Mouse (Mus musculus) limb, embryonic 12.5 days (tissue): ENCODE data around the gene Srpr. TPM values are rescaled to one million over a fixed set of nuclear protein-coding genes. Genes with fewer than 3 reads are reported as not detected.

Source experiments
- ATAC-seq: fragments of 200-750 bp; cut with Nextera tagmentation; 2 replicates; pipeline ENCODE4 v1.8.0; 2017; ENCODE audit warnings: low read depth, moderate TSS enrichment; ENCODE audit not compliant: insufficient number of reproducible peaks, insufficient read depth, low FRiP score, low TSS enrichment
- H3K27ac ChIP-seq: fragments of 300-500 bp; sonication (generic); 2 replicates; pipeline ENCODE4 v1.5.1; 2016; ENCODE audit warnings: mild to moderate bottlenecking, moderate library complexity
- H3K27me3 ChIP-seq: fragments of 300-500 bp; sonication (generic); 2 replicates; pipeline ENCODE4 v1.6.1; 2016; ENCODE audit warnings: mild to moderate bottlenecking, moderate library complexity
- H3K36me3 ChIP-seq: fragments of 300-500 bp; sonication (generic); 2 replicates; pipeline ENCODE4 v1.6.1; 2016; ENCODE audit warnings: mild to moderate bottlenecking, moderate library complexity
- H3K4me1 ChIP-seq: fragments of 300-500 bp; sonication (generic); replicated peaks from 2 replicates; pipeline ENCODE4 v1.6.1; 2016
- H3K4me2 ChIP-seq: fragments of 300-500 bp; sonication (generic); 2 replicates; pipeline ENCODE4 v1.6.1; 2016; ENCODE audit warnings: mild to moderate bottlenecking, moderate library complexity
- H3K4me3 ChIP-seq: fragments of 300-500 bp; sonication (generic); replicated peaks from 2 replicates; pipeline ENCODE4 v1.5.1; 2016; ENCODE audit warnings: mild to moderate bottlenecking
- H3K9ac ChIP-seq: fragments of 300-500 bp; sonication (generic); replicated peaks from 2 replicates; pipeline ENCODE4 v1.6.1; 2016; ENCODE audit warnings: mild to moderate bottlenecking, moderate library complexity
- H3K9me3 ChIP-seq: fragments of 300-500 bp; sonication (generic); 2 replicates; pipeline ENCODE4 v1.6.1; 2016; ENCODE audit warnings: mild to moderate bottlenecking, moderate library complexity
- WGBS: fragments of 180-500 bp; shearing (Covaris S2); methylation state at CpG from one replicate; pipeline ENCODE4 v1.1.7; 2016; 5-methylcytosine and 5-hydroxymethylcytosine counted together
- polyA plus RNA-seq: library from polyadenylated mRNA; unstranded; fragments of >200 nt; fragmentation: Nextera tagmentation; extraction: Ambion mirVana; gene quantifications from 2 replicates; pipeline ENCODE4 v1.2.1, GENCODE M21; 2016

Srpr gene
- polyA plus RNA-seq = 97.6 and 105 TPM in 2 replicates

DNA sequence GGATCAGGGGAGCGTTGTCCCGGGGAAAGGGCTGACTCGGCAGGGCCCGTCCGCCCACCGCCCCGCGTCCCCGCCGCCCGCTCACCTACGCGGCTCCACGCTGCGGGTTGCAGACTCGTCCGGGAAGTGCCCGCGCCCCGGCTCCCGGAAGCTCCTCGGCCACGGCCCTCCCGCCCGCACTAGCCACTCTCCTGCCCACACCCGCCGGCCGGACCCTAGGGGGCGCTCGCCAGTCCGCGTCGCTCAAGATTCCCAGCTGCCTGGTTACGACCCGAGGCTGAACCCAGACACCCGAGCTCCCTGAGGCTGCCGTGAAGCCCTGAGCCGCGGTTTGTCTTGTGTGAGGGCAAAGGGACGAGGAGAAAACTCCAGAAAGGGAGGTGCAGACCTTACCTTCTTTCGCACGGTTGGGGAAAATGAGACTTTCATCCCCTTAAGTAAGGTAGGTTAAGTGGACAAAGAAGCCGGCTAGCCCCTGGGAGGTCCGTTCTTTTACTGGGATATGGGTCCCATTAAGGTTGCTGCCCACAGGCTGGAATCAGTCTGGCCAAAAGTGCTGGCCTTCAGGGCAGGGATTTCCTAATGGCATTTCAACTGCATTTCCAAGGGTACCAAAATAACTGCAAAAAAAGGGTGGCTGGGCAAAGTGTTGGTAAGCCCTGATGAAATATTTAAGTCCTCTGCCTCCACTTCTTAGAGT lies at the start of gene Srpr, which contains the start of gene Tirap:
TSS of gene Srpr (plus strand) at position 404 of the 700 bp plus-strand sequence.
TSS of gene Tirap (minus strand) at position 520 of the 700 bp plus-strand sequence.
- Histone ChIP-seq H3K9me3 (no peaks in the 10 kb centered on the region), H3K4me2 (peak within 1 kb of the TSS; percentile 81), H3K27ac (peak within 1 kb of the TSS; percentile 67), H3K4me1 (peaks cover 20% of the 10 kb centered on the region; the same call in 1 of the 2 replicates), H3K27me3 (no peaks in the 10 kb centered on the region), H3K36me3 (peaks cover 8% of the 10 kb centered on the region), H3K9ac (peak within 1 kb of the TSS; percentile 75), H3K4me3 (peak within 1 kb of the TSS; percentile 71)
- WGBS = under 1% methylated on average over 40 of the region's 44 CpGs
- ATAC-seq = peak; percentile 90

GRCm38 (mm10) chr9:35152923-35153322 lies 47.1 kb upstream of the Srpr start:
- no peak for ATAC-seq
- no peak overlapping the region for H3K4me2 ChIP-seq
- peaks cover 16% of the 10 kb centered on the region for H3K4me1 ChIP-seq
- no peak overlapping the region for H3K9ac ChIP-seq
- no peak overlapping the region for H3K4me3 ChIP-seq
- peaks cover 8% of the 10 kb centered on the region; the same call in 1 of the 2 replicates for H3K36me3 ChIP-seq
- no peaks in the 10 kb centered on the region for H3K9me3 ChIP-seq
- no peak overlapping the region for H3K27ac ChIP-seq
- no peaks in the 10 kb centered on the region for H3K27me3 ChIP-seq
- 92% methylated on average over 1 of the region's 1 CpGs for WGBS

DNA sequence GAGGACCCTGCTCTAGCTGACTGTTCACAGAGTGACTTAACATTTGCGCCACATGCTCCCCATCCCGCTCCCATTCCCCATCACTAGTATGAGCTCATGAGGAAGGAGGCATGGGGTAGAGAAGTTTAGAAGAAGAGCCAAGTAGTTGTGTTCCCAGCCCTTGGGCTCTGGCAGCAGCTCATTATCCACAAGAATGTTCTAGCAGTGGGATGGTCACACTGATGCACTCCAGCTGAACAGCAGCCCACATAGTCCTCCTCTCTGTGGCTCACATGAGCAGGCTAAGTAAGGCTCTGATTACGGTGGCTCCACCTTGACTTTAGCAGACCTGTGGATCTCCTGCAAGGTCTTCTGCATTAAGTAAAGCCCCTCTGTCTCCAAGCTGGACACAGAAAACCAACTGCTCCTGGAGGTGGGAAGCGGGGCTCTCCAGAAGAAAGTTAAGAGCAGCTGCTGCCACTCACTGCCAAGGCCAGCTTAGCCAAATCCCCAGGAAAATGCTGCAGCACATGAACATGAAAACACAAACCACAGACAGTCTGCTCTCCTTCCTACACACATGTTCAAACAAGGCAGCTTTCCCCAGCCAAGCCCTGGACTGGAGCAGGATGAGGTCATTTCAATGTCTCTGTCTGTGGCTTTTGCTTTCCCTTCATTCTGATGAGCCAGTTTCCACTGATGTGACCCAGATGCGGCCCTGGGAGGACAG lies 43.8 kb upstream of the Srpr start:
- Histone ChIP-seq H3K9me3 (no peaks in the 10 kb centered on the region), H3K4me1 (peaks cover 12% of the 10 kb centered on the region), H3K36me3 (peaks cover 8% of the 10 kb centered on the region; the same call in 1 of the 2 replicates), H3K9ac (0 out of 2 replicates have a peak overlapping the region, but pooled peaks have one; percentile 27), H3K27me3 (no peaks in the 10 kb centered on the region), H3K4me3 (no peak overlapping the region), H3K27ac (peak overlapping the region; percentile 45), H3K4me2 (no peak overlapping the region)
- WGBS = 86% methylated on average over 5 of the region's 5 CpGs
- ATAC-seq = no peak

- 64% methylated on average over 4 of the region's 4 CpGs for WGBS
- H3K27me3 ChIP-seq = no peaks in the 10 kb centered on the region
- no peak for ATAC-seq
- H3K36me3 ChIP-seq = peaks cover 8% of the 10 kb centered on the region; the same call in 1 of the 2 replicates
- H3K4me1 ChIP-seq = peaks cover 12% of the 10 kb centered on the region
- H3K9ac ChIP-seq = 0 out of 2 replicates have a peak overlapping the region, but pooled peaks have one; percentile 27
- H3K4me3 ChIP-seq = no peak overlapping the region
- H3K9me3 ChIP-seq = no peaks in the 10 kb centered on the region
- H3K4me2 ChIP-seq = no peak overlapping the region
- 0 out of 2 replicates have a peak overlapping the region, but pooled peaks have one; percentile 45 for H3K27ac ChIP-seq
Measured at GRCm38 (mm10) chr9:35156862-35157261, 43.1 kb upstream of the Srpr start.

DNA sequence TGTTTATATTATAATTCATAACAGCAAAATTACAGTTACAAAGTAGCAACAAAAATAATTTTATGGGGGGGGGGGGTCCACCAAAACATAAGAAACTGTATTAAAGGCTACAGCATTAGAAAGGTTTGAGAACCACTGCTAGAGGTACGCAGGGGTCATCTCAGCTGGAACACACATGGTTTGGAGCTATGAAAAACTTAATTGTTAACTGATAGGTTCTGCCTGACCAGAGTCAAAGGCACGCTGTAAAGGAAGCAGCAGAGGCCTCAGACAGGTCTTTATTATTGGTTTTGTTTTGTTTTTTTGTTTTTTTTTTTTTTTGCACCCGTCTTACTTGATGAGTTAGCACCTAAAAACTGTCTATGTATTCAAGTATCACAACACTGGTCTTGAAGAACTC lies 41.5 kb upstream of the Srpr start:
- Histone ChIP-seq H3K4me2 (no peak overlapping the region), H3K9ac (no peak overlapping the region), H3K27me3 (no peaks in the 10 kb centered on the region), H3K4me1 (peaks cover 12% of the 10 kb centered on the region), H3K27ac (no peak overlapping the region), H3K4me3 (no peak overlapping the region), H3K36me3 (peaks cover 12% of the 10 kb centered on the region), H3K9me3 (no peaks in the 10 kb centered on the region)
- no peak for ATAC-seq
- WGBS = 76% methylated on average over 3 of the region's 3 CpGs

DNA sequence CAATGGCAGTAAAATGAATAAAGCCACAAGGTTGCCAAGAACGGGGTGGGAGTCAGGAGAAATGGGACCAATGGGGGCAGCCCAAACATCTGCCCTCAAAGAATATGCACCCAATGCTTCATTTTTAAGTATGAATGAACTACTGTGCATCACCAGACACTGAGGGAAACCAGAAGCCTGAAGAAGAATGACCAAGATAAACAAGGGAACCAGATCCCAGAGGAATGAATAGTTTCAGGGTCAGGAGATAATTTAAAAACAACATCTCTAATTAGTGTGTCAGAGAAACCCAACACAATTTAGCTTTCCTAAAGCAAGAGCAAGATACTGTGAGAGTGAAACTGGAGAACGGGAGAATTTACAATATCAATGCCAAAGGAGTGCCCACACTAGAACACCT lies 39.3 kb upstream of the Srpr start:
- Histone ChIP-seq H3K27me3 (no peaks in the 10 kb centered on the region), H3K4me2 (no peak overlapping the region), H3K9ac (no peak overlapping the region), H3K4me3 (no peak overlapping the region), H3K27ac (no peak overlapping the region), H3K9me3 (no peaks in the 10 kb centered on the region), H3K36me3 (peaks cover 16% of the 10 kb centered on the region), H3K4me1 (peaks cover 12% of the 10 kb centered on the region)
- WGBS = 74% methylated on average over 2 of the region's 2 CpGs
- no peak for ATAC-seq

DNA sequence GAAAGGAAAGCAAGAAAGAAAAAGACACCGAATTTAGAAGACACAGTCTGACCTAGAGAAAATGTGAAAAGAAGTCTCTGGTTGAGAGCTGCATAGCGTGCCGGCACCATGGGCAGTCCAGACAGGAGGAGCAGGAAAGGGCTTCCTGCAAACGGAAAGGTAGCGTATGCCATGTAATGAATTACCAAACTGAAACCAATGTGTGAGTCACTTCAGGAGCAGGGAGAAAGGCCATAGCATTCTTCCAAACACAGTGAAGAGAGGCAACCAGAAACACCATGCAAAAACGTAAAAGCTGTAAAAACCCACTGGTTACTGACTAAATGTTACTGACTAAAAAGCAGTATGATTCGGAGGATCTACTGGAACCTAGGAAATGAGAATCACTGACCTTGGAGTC lies 38.3 kb upstream of the Srpr start:
- Histone ChIP-seq H3K27me3 (no peaks in the 10 kb centered on the region), H3K4me1 (peaks cover 2% of the 10 kb centered on the region; the same call in 1 of the 2 replicates), H3K9me3 (no peaks in the 10 kb centered on the region), H3K4me2 (no peak overlapping the region), H3K9ac (no peak overlapping the region), H3K4me3 (no peak overlapping the region), H3K36me3 (peaks cover 11% of the 10 kb centered on the region; the same call in 1 of the 2 replicates), H3K27ac (no peak overlapping the region)
- WGBS = 89% methylated on average over 7 of the region's 7 CpGs
- no peak for ATAC-seq

DNA sequence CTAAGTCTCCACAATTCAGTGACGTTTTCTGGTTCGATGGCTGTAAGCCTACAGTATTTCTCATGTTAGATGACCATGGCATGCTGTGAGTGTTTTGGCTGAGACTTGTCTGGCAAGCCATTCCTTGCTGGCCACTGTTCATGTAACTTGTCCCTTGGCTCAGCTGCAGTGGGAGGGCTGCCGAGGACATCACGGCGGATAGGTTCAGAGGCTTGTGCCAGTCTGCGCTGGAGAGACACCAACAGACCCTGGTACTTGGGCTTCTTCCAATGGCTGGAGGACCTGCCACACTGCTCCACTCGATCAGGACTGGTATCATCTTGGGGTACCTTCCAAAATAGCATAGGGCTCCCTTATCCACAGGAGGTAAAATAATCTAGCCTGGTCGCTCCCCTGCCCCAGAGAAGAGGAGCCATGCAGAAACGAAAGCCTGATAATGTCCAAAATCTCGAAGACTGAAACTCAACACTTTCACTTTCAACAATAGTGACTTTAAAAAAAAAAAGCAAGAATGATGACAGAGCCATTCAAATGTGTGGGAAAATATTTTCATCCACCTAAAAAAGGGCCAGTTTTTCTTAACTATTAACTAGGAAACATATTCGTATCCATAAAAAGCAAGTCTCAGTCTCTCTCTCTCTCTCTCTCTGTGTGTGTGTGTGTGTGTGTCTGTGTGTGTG lies 36.8 kb upstream of the Srpr start:
- no peak for ATAC-seq
- H3K4me1 ChIP-seq = no peaks in the 10 kb centered on the region
- 93% methylated on average over 11 of the region's 11 CpGs for WGBS

GRCm38 (mm10) chr9:35164142-35164874 lies 35.7 kb upstream of the Srpr start:
- Histone ChIP-seq H3K9me3 (no peaks in the 10 kb centered on the region), H3K4me2 (no peak overlapping the region), H3K9ac (no peak overlapping the region), H3K27me3 (no peaks in the 10 kb centered on the region), H3K27ac (no peak overlapping the region), H3K4me1 (no peaks in the 10 kb centered on the region), H3K4me3 (no peak overlapping the region), H3K36me3 (peaks cover 11% of the 10 kb centered on the region; the same call in 1 of the 2 replicates)
- ATAC-seq = no peak
- WGBS = 79% methylated on average over 5 of the region's 5 CpGs

More for the DNA sequence above, 36.8 kb upstream of the Srpr start:
- no peaks in the 10 kb centered on the region for H3K27me3 ChIP-seq
- no peak overlapping the region for H3K4me3 ChIP-seq
- H3K36me3 ChIP-seq = peaks cover 11% of the 10 kb centered on the region; the same call in 1 of the 2 replicates
- H3K9ac ChIP-seq = no peak overlapping the region
- no peak overlapping the region for H3K4me2 ChIP-seq
- H3K27ac ChIP-seq = no peak overlapping the region
- H3K9me3 ChIP-seq = no peaks in the 10 kb centered on the region

- H3K9me3 ChIP-seq = no peaks in the 10 kb centered on the region
- H3K4me3 ChIP-seq = no peak overlapping the region
- no peak overlapping the region for H3K9ac ChIP-seq
- no peaks in the 10 kb centered on the region for H3K4me1 ChIP-seq
- 29% methylated on average over 3 of the region's 3 CpGs for WGBS
- no peaks in the 10 kb centered on the region for H3K27me3 ChIP-seq
- H3K36me3 ChIP-seq = peaks cover 26% of the 10 kb centered on the region
- H3K27ac ChIP-seq = no peak overlapping the region
- ATAC-seq = 0 out of 2 replicates have a peak, but pooled peaks have one; percentile 47
- no peak overlapping the region for H3K4me2 ChIP-seq
Measured at GRCm38 (mm10) chr9:35166144-35166797, 33.7 kb upstream of the Srpr start.
